Mouse (Mus musculus) lung, postnatal 14 days (tissue): ENCODE measurements around the gene Trmu.

ENCODE experiments used
- DNase-seq: peaks from one replicate; pipeline ENCODE4 v3.0.0; 2021

Trmu gene

DNA sequence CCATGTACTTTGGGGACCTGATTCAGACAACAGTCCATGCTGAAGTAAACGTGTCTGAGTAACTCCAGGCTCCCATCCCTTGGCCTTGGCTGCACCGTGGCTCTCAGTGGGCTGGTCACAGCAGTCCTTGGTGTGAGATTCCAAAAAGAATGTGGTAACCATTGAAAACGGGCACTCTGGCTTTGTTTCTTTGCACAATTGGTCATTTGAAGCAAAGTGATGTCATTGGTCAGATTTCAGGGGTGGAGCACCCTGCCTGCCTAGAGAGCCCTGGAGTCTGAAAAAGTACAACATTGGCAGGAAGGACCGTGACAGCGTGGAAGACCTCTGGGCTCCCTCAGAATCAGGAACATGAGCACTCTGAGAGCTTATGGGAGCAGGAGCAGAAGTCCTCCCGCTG, 20.3 kb downstream of the Trmu start:
- DNase-seq, result no peak

DNA sequence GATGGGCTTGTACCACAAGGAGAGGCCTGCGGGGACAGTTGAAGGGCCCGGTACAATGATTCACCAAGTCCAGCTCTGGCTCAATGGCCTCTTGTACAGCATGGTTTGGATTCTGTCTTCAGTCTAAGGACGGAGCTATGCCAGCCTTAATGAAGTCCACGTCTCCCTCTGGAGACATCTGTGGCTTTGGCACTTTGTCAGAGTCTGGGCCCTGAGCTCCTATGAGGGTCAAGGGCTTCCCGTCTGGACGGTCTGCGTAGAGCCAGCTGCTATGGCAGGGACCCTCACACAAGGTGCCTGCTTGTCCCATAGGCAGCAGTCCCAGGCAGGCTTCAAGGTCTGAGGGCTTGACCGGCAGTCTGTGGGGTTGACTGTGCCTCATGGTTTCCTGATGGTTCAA, 21.2 kb downstream of the Trmu start:
- DNase-seq, result no peak

DNA sequence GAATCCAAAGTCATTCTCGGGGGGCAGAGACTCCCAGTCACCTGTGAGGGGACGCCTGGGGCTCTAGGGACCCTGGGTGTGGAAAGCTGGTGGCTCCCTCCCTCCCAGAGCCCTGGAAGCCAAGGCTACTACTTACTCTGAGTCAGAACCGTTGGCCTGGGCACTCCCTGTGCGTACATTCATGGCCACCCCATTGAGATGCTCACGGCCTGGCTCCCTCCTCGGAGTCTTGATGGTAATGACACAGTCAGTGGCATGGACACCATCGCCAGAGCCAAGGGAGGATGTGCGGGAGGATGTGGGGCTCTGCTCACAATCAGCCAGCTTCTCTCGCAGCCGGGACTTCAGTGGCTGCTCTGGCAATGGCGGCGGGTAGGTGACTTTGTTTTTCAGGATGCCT, 21.7 kb downstream of the Trmu start:
- DNase-seq, result no peak

DNA sequence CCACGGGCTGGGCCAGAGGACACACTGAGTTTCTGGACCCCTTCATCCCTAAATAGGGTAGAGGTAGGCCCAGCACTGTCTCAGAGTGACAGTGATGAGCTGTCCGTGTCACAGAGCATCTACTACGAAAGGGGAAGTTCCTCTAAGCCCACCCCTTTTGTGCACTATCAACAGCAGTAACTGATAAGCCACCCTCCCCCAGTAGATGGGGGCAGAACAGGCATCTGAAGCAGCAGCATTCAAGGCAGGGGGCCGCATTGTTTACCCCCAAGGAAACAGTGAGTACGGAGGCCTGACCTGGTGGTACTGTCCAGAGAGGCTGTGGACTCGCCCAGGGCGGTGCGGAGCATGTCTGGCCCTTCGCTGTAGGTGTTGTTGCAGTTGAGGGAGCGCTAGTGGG, 23.4 kb downstream of the Trmu start:
- no peak for DNase-seq

DNA sequence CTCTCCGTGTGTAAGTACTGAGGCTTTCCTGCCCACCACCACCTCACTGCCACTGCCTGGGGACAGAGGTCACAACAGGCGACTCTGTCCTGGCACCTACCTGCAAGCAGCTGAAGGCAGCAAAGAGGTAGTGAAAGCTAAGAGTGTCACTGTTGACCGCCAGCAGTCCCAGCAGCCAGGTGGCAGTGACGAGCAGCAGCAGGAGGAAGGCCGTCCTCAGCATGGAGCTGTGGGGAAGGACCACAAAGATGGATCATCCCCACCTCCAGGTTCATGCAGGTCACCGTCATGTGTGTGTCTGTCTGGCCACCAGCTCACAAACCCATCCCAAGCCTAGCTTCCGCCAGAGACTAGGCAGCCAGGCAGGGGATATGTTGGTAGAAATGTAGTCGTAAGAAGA, 24.7 kb downstream of the Trmu start:
- peak; percentile 9 for DNase-seq

DNA sequence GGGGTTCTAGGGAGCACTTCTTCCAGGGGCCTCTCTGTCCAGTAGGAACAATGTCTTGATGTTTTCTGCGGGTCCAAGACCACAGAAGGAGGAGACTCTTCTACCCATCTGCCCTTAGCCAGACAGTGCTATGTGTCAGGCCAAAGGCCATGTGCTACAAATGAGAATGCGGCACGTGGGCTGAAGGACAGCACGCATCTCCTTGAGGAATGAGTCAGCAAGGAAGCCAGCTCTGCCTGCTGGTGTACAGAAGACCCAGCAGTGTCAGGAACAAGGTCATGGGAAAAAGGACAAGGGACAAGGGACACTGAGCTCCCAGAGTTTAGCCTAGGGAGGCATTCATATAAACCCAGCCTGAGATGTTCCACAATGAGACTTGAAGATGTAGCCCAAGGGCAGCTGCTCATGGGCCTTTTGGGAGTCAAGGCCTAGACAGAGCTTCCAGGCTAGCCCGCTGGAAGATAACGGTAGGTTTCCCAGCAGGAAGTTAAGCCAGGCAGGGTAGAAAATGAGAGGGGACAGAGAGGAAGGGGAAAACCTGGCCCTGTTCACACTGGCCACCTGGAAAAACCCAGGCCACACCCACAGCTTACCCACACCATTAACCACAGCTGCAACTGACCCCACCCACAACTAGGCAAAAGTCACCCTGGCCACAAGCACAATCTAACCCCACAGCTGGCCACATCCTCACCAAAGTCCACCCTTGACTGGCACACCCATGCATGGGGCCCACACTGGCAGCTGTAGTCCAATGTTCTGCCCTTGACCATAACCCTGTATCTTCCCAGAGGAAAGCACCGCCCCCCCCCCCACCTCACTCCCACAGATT, 29.8 kb downstream of the Trmu start:
- DNase-seq, result no peak

DNA sequence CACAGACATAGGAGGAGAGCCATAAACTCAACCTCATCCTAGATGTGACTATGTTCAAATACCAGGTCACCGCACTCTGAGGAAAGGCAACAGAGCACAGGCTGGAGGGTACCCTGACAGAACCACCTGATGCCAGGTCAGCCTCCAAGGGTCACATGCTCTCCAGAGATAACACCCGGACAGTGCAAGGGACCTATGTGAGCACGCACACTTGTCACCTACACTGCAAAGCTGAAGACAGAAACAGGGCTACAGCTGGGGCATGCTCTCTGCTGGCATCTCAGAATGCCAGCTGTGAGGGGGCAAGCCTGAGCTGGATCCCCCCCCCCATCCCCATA, 30.3 kb downstream of the Trmu start:
- DNase-seq, result no peak

DNA sequence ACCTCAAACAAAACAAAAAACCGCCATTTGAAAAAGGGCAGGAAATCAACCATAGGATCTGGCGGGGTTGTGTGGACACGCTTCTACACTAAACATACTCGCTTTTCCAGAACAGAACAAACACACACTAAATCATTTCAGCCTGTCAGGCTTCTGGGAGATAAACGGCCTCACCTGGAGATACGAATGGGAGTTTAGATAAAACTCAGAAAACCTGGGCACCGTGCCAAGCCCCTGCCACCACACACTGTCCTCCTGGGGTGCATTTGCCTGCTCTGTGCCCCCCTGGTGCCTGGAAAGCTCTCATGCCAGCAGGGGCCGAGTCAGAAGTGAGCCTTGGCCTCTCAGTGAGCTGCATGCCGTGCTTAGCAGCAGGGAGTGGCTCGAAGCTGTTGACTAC, 30.8 kb downstream of the Trmu start:
- DNase-seq, result no peak

DNA sequence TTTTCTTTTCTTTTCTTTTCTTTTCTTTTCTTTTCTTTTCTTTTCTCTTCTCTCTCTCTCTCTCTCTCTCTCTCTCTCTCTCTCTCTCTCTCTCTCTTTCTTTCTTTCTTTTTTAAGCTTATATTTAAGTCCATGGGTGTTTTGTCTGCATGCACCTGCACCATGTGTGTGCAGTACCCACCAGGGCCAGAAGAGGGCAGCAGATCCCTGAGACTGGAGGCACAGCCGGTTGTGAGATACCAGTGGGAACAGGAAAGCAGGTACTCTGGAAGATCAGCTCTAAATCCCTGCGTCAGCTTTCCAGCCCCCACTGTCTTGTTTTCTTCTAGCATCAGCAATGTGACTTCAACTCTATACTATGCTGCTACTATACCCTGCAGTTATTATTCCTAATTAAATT, 34.5 kb downstream of the Trmu start:
- DNase-seq, result peak; percentile 80

DNA sequence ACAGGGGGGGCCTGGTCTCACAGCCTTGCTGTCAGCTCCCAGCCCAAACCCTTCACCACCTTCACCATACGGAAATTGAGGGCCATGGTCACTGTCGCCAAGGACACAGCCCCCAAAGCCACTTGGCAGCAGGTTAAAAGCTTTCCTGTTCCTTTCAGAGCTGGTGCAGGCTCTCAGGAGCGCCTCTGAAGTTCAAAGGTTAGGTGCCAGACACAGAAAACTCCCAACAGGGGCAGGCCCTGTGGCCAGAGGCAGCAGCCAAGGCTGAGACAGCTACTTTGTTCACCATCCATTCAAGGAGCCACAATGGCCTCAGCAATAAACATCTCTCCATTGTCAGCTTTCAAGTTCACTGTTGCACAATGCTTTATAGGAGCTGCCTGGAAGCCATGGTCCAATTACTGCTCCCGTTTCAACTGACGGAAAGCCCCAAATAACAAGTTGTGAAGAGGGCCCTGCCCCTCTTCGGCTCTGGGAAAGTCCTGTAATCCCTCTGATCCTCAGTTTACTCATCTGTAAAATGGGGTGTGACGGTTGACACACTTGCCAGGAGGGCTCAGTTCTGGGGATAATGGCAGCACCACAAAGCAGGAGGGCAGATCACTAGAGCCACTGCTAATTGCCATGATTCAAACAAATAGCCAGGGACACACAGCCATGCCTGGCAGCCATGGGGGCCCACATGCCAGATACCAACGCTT, 40.2 kb downstream of the Trmu start:
- DNase-seq, result no peak

DNA sequence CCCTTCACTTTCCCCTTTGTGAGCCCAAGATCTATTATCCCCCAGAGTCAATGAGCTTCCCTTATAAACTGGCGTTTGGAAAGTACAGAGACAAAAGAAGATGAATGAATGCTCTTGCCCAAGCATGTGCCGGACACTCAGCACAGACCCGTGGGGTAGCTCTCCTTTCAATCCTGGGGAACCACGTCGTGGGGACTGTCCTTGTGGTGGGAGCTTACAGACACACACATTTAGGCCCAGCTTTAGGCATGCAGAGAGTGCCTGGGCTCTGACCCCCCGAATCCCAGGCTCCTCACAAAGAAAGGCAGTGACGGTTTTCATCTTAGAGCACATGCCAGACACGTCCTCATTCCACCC, 40.8 kb downstream of the Trmu start:
- DNase-seq, result no peak

DNA sequence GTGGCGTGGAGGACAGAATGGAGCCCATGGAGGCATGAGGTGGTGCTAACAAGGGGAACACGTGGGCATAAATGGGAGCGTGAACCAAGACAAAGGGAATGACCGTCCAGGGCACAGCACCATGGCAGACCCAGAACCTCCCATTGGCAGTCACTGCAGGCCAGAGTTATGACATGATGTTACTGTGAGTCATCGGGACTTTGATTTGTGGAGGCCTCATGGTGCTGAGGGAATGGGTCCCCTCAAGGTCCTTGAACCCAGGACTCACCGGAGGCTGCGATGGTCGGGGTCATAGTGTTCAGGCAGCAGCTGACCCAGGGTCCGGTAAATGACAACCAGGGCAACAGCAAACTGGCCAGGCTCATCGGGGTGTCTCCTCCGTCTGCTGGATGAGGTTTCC, 42.7 kb downstream of the Trmu start:
- DNase-seq, result no peak

DNA sequence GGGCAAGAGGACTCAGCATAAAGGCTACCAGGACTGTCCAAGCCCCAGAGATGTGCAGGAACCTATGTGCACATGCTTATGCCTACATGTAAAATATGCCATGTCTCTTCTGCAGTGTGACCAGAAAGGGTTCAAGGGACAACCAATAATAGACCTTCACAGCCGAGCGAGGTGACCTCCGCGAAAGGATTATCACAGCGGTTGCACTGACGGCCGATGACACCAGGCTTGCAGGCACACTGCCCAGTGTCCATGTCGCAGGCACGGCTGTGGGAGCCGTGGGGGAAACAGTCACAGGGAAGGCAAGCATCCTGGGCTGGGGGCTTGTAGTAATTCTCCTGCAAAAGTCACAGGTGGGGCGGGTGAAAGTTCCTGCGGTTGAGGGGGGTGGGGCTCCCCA, 49.0 kb downstream of the Trmu start:
- no peak for DNase-seq

DNA sequence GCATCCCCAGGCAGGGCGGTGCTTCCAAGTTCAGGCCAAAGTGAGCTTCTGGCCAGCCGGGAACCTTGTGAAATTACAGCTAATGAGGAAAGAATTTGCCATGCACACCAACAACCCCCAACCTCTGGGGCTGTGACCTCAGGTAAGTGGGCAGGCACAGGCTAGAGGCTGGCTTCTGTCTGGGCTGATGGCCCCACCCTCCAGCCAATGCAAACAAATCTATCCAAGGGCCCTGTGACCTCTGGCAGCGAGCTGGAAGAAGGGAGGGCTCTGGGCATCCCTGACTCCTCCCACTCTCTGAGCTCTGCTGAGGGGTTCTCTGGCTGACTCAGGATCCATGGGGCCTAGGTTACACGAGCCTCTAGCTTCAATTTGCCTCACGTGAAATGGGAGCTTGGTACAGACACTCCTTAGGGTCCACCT, 56.5 kb downstream of the Trmu start:
- peak; percentile 44 for DNase-seq
